Mouse (Mus musculus): ENCODE measurements around the gene Itih1.

Gene Itih1

DNA sequence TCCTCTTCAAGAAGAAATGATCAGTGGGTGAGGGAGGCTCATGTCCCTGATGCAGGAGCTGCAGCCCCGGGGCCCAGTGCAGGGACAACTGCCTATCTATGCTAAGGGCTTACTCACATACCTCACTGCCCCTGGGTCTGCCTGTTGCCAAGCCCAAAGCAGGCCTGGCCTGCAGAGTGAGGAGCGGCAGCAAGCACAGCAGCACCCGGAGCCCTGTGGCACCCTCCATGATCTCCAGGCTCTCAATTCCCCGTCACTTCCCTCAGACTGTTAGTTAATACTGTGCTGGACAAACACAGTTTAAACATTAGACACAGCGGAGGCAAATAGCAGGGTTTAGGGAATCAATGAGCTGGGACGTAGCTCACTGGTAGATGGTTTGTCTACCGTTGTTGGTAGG lies at the start of gene Itih1:
Itih1 (minus strand) TSS at position 252 of the 400 bp plus-strand sequence.
- no peak for DNase-seq (ENCODE audit: low spot score in 2 of 2)

DNA sequence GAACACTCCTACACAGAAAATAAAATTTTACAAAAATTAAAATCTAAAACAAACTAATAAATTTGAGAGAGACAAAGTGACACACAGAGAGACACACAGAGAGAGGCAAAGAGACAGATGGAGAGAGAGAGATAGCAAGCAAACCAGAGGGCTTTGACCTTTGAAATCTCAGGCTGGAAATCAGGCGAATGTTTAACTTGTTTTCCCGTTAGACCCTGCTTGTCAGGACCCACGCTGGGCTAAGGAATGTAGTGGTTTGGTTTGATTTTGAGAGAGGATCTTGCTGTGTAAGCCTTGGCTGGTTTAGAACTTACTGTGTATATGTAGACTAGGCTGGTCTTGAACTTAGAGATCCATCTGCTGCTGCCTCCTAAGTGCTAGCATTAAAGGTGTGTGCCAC lies 33.1 kb upstream of the Itih1 start:
- DNase-seq (ENCODE audit: low spot score in 2 of 2), result no peak

DNA sequence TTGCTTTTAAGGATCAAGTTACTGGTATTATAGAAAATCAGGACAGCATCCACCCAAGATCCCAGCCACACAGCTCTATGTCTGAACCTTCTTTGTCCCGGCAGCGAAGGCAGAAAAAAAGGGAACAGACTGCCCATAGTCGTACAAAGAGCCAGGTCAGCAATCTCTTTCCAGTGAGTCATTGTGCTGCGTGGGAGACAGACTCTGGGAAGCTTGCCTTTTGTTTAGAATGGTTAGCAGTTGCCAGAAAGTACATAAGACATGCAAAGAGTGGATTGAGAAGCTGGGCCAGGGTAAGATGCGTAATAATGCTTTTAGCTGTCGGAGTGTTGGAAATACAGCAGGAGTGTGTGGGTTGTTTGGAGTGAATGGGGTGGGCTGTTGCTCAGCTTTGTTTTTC lies 31.1 kb upstream of the Itih1 start:
- peak; percentile 45 to 65 for DNase-seq (ENCODE audit: low spot score in 2 of 2)

DNA sequence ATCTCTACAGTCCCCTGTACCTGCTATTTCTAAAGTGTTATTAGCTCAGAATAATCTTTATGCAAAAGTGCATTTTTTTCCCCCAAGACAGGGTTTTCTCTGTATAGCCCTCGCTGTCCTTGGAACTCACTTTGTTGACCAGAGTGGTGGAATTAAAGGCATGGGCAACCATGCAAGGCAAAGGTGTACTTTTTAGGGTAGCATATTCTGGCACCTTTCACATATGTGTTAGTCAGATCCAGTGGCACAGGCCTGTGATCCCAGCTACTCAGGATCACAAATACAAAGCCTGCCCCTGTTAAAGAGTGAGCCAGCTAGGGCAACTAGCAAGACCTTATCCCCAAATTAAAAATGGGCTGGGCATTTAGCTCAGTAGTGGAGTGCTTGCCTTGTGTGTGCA lies 17.3 kb upstream of the Itih1 start:
- no peak for DNase-seq (ENCODE audit: low spot score in 2 of 2)

DNA sequence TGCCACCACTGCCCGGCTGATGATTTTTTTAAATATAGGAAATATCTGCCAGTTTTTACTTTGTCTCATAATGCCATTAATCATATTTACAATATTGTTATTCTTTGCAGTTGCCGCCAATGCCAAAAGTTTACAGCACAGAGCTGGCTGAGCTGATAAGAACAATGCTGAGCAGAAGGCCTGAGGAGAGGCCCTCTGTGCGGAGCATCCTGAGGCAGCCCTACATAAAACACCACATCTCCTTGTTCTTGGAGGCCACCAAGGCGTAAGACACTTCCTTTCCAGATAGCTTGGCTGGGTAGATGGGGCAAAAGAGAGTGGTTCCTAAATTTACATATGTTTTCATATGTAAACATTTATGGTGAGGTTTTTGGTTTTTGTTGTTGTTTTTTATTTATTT lies 15.9 kb upstream of the Itih1 start:
- no peak for DNase-seq (ENCODE audit: low spot score in 2 of 2)

DNA sequence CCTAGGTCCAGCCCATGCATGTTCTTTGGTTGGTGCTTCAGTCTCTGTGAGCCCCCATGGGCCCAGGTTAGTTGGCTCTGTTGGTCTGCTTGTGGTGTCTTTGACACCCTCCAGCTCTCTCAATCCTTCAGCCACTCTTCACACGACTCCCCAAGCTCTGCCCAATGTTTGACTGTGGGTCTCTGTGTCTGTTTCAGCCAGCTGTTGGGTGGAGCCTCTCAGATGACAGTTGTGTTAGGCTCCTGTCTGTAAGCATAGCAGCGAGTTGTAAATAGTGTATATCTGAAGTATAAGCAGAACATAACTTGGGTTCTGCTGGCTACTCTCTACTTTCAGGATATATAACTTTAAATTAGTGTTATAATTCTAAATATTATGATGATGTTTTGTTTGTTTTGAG lies 15.4 kb upstream of the Itih1 start:
- no peak for DNase-seq (ENCODE audit: low spot score in 2 of 2)

DNA sequence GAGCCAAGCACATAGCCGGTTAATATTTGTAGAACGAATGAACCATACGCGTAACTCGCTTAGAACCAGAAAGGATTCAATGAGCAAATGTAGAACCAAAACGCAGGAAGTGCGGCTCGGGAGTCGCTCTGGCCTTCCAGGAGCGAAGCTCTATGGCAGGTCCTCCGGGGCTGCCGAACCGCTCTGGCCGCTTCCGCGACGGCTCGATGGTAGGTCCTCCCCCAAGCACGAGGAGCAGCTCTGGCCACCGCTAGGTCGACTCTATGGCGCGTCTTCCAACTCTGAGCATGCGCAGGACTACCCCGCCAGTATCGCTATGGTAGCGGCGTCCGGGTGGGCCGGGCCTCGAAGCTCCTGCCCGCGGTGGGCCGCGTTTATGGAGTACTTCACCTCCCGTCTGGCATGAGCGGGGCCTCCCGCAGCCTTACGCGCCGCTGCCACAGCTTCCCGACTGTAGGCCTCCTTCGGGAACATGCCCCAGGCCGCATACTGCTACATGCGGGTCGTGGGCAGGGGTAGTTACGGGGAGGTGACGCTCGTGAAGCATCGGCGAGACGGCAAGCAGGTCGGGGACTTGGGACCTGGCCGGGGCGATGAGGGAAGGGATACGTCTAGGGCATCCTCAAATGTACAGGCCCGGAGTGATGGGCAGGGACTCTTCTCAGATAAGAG lies 8.2 kb upstream of the Itih1 start, which contains the start of gene Nek4:
Nek4 (plus strand) TSS at position 224 of the 672 bp plus-strand sequence.
- peak; percentile 98 to 99 for DNase-seq (ENCODE audit: low spot score in 2 of 2)

DNA sequence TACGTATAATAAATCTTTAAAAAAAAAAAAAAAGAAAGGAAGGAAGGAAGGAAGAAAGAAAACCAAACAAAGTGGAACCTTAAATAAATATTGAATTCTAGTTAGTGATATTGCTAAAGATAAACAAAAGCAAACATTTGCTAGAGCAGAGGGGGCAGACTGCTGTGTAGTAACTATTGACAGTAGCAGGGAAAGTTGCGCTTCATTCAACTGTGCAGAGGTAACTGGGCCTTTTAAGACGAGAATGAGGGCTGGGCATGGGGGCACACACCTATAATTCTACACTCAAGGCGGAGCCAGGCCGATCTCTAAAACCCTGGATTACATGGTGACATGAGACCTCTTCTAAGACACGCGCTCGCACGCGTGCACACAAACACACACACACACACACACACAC lies 6.9 kb upstream of the Itih1 start:
- no peak for DNase-seq (ENCODE audit: low spot score in 2 of 2)

DNA sequence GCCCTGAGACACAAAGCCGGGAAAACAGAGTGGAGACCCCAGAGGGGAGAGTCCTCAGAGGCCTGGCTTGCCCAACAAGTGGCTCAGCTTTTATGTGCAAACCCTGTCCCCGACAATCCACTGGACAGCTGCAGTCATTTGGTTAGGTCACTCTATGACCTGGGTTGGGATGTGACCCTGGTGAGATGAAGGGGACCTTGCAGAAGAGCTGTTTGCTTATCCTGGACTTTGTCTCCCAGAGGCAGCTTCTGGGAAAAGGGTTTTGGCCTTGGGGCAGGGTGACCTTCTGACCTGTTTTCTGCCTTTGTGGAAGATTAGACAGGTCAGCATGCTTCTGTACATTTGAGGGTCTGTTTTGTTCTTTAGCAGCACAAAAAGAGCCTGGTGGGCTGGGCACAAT lies 1.7 kb upstream of the Itih1 start:
- no peak for DNase-seq (ENCODE audit: low spot score in 2 of 2)

DNA sequence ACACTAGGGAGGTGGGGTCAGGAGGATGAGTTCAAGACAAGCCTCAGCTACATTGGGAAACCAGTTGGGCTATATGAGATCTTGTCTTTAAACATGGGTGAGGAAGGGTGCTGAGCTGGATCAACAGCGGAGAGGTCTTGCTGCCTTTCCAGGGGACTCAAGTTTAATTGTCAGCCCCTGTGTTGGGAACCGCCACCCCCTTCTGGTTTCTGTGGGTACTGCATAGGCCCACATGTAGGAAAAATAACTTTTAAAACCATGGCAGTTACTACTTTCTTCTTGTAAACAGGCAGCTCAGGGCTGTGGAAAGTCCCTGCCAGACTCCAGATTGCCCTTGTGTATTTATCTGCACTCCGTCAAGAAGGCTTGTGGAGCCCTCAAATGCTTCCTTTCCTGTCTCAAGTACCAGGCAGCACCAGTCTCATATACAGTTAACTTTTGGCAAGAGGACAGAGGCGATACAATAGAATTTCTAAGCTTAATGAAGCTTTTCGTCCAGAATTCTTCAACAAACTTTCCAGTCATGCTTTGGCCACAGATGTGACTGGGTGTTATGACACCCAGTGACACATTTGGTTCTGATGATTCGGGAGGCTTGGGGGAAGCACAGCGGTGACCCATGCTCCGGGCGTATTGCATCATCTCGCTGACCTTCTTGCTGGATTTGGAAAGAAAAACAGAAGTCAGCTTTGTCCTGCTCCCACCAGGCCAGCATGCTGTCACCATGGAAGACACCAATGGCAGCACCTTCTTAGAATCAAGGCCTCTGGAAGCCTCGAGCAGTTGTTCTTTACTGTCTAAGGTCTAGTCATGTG lies 978 bp upstream of the Itih1 start:
- peak; percentile 59 to 73 for DNase-seq (ENCODE audit: low spot score in 2 of 2)

DNA sequence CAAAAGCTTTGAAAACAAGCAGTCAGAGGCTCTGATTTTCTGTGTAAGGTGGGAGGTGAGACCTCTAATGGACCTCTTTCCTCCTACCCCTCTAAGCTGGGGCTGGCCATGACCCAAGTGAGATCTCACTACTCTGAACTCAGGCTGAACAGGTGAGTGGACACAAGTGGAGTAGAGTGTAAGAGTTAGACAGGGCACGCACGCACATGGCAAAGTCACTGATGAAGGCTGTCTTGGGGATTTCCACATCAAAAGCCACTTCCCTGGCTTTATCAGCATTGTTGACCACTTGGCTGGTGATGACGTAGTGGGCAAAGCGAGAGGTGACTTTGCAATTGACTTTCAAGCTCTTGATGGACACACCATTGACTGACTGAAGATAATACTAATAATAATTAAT lies 835 bp downstream of the Itih1 start:
- no peak for DNase-seq (ENCODE audit: low spot score in 2 of 2)

DNA sequence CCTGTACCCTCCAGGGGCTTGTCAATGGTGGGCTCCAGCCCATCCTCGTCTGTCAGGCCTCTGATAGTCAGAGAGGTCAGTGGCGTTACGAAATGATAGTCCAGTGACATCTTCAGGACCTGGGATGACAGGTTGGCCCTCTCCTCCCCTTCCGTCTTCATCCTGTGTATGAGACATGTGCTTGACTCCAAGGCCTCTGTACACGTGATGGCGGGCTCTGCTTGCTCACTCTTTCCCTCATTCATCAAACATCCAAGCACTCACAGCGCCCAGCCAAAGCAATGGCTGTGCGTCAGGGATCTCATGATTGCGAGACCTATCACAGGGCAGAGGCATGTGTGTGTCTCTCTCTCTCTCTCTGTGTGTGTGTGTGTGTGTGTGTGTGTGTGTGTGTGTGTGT lies 9.7 kb downstream of the Itih1 start:
- DNase-seq (ENCODE audit: low spot score in 2 of 2), result no peak

DNA sequence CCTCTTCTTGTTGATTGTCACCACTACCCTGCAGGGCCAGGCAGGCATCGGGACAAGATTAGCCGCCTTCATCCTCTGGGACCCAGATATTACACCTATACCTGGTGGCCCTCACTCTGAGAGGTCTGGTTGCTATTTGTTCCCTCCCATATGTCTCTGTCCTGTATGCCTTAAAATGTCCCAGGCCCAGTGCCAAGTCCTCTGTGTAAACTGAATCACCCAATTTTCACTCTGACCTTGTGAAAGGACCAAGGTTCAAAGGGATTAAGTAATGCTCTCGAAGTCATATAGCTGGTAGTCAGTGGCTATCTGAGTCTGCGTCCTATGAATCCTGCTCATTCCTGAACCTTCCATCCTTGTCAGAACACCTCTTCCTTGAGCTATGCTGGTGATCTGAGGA lies 12.7 kb downstream of the Itih1 start:
- DNase-seq (ENCODE audit: low spot score in 2 of 2), result no peak

DNA sequence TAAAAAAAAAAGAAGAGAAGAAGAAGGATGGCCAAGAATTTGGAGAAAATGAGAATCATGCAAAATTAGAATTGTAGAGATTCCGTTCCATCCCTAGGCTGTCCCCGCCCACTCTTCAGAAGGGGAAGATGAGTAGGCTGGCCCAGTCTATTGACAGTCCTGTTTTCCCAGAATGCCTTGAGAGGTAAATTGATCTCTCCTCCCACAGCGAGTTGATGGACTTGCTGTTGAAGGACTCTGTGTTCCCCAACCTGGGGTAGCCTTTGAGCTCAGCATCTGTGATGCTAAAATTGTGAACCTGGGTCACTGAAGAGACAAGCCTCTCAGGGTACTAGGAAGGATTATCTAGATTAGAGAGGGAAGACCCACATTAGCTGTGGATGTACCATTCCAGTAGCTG lies 17.6 kb downstream of the Itih1 start:
- no peak for DNase-seq (ENCODE audit: low spot score in 2 of 2)

DNA sequence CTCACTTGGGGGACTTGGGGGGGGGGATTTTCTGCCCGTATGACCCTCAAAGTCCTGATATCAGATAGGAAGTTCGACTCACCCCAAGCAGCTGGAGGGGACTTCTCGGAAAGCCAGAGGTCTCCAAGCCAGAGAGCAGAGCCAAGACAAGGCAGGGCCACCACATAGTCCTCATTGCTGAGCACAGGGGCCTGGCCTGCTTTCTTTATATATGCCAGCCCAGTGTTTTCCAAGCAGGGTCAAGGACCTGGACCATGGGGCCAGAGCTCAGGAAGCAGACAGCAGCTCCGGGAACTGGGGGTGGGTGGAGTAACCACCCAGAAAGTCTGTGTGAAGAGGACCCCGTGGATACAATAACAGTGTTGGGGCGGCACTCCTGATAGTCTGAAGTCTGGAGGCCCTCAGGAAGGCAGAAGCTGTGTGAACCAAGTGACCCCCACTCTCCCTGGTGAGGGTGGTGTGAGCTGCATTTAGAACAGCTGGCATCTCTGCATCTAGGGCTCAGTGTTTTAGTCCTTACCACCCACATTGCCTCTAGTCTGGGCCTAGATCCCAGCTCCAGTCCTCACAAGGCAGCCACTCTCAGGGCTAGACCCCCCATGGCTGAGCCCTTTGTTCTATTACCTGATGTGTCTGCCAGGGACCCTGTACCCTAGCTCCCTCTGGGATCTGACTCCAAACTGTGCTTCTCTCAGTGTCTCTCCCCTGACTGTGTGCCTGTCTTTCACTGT lies 19.5 kb downstream of the Itih1 start, which contains the start of gene Itih3:
Itih3 (minus strand) TSS at position 386 of the 731 bp plus-strand sequence.
- peak; percentile 62 to 76 for DNase-seq (ENCODE audit: low spot score in 2 of 2)

DNA sequence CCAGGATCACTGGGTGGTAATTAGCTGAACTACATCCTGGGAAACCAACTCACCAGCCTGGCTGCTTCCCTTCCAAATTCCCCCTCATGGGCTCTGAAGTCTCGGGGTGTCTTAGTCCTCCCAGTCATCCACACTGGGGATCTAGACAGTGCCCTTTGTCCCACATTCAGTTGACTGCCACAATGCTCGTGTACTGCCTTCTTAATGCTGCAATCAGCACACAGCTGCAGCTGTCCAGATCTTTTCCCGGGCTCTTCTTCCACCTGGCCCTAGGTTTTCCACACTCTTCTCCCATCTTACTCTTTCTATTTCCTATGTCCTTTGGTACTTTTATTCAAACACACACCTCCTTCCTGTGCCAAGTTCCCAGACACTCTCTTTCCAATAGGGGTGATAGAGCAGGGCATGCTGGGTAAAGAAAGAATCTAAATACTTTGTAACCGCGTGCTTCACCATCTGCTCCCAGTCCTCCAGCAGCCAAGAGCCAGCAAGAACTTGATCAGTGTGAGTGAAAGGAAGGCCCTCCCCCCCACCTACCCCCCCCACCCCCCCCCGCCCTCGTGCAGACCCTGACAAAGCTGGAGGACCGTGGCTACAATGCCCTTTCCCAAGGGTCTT lies 20.9 kb downstream of the Itih1 start:
- DNase-seq (ENCODE audit: low spot score in 2 of 2), result peak in 1 of 2 experiments; percentile 45

DNA sequence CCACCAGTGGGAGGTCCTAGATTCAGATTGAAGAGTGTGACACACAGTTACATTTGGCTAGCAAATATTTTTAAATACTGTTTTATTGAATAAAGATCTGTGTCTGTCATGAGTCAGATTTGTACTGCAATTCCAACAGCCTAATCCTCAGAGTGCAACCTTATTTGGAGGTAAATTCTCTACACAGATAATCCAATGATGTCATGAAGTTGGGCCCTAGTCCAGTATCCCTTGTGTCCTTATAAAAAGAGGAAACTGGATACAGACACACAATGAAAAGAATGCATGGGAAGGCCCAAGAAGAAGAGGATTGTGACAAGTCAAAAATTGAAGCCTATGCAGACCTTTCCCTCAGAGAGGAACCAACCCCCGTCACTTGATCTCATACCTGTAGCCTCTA lies 26.6 kb downstream of the Itih1 start:
- DNase-seq (ENCODE audit: low spot score in 2 of 2), result no peak

DNA sequence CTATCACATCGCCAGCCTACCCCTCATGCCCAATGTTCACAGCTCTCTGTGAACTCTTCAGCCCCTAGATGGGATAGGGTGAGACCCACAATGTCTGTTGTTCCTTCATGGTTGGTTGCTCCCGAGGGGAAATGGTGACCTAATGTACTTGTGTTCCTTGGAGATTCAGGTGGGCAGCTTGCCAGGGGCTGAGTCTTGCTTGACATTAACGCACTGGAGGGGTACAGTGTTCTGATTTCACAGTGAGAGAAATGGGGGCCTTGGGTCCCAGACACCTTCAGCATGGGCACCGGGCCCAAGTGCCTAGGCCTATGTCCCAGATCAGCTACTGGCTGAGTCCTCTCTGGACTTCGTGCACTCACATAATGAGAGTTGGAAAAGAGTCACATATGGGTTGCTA lies 29.7 kb downstream of the Itih1 start:
- DNase-seq (ENCODE audit: low spot score in 2 of 2), result no peak

DNA sequence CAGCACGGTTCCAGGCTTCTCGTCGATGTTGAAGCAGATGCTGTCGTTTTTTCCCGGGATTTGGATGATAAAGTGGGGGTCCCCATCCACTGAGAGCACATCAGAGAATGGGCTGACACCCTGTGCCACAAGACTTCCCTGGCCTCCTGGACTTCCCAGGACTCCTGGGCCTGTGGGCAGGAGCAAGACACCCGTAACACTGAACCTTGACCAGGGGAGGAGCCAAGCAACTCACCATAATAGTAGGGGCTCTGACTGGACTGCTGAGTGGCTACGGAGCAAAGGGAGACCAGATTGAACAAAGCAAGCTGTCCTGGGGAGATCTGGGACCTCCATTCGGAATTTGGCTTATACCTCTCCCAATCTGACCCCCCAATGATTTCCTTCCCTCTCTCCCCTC lies 30.4 kb downstream of the Itih1 start:
- no peak for DNase-seq (ENCODE audit: low spot score in 2 of 2)

DNA sequence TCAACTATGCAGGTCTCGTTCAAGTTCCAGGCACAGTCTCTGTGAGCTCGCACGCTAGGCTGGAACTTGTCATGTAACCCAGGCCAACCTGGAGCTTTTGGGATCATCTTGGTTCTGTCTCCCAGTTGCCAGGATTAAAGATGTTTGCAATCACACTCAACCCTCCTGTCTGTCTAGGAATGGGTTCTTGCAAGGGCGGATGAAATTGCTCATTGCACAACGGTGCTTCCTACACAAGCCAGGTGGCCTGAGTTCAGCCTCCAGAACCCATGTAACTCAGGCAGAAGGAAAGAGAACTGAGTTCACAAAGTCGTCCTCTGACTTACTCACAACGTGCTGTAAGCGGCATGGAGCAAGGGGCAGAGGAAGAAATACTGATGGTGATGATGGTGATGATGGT lies 31.9 kb downstream of the Itih1 start:
- no peak for DNase-seq (ENCODE audit: low spot score in 2 of 2)

DNA sequence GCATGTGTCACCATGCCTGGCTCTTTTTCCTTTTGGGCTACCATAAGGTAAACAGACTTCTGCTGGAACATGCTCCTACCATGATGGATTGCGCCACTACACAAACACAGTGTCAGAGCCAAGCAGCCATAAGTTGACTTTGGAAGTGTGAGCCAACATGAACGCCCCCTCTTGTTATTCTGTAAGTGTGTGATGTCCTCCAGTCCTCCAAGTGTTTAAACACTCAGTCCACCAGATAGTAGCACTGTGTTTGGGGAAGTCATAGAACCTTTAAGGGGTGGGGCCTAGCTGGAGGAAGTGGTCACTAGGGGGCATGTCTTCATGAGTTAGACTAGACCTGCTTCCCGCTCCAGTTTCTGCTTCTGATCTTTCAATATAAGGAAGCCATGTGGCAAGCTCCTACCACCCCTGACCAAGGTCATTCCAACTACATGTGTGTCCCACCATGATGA lies 35.2 kb downstream of the Itih1 start:
- DNase-seq (ENCODE audit: low spot score in 2 of 2), result no peak

DNA sequence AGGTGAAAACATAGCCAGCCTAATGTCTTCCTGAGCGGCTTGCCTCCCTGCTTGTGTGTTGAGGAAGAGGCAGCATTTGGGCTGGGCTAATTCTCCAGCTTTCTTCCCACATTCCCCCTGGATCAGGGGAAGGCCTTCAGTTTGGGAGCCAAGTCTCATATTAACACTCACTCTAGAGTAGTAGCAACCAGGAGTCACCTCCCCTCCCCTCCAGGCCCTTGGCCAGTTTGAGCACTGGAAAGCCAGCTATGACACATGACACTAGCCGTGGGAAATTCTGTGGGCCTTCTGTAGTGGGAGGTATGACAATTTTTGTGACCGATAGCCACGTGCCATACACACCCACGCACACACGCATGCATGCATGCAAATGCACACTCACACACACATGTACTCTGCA lies 37.1 kb downstream of the Itih1 start:
- DNase-seq (ENCODE audit: low spot score in 2 of 2), result no peak
